Comparison of ENCODE assay signal across 17 mouse cellular contexts in genomic region chr10:99156808-99157207, GRCm38 (mm10). TPM values are rescaled to one million over a fixed set of nuclear protein-coding genes. Genes with fewer than 3 reads are reported as not detected.
DNase-seq lines count a peak whose midpoint lies in the region; ATAC-seq lines count a peak whose summit lies in the region.
"Had no signal": no experiment of that assay in that cellular context is flagged by ENCODE, and none has a peak within 500 bp of the region (broad histone marks: within the 10 kb centered on the region; RNA-seq: fewer than 3 reads in every experiment).

No protein-coding gene starts in this region.

- no peak overlapping the region for H3K9ac ChIP-seq in limb, embryonic 11.5 days (ENCODE audit: low read length)
- H3K9ac ChIP-seq: embryonic facial prominence, embryonic 12.5 days; liver, embryonic 15.5 days had no signal

- H3K27me3 ChIP-seq in limb, embryonic 11.5 days (ENCODE audit: control insufficient read depth, insufficient read depth, low read length), result no peaks in the 10 kb centered on the region
- no peaks in the 10 kb centered on the region for H3K27me3 ChIP-seq in limb, embryonic 10.5 days (ENCODE audit: low read depth, poor library complexity, severe bottlenecking)
- H3K27me3 ChIP-seq: embryonic facial prominence, embryonic 12.5 days; liver, embryonic 15.5 days had no signal

- H3K9me3 ChIP-seq in limb, embryonic 11.5 days (ENCODE audit: control insufficient read depth, low read length), result no peaks in the 10 kb centered on the region
- no peaks in the 10 kb centered on the region for H3K9me3 ChIP-seq in limb, embryonic 10.5 days (replicated peaks)
- H3K9me3 ChIP-seq: embryonic facial prominence, embryonic 12.5 days; liver, embryonic 15.5 days had no signal

- DNase-seq in limb, embryonic 11.5 days (ENCODE audit: low spot score), result peak; percentile 23
- DNase-seq in limb, embryonic 10.5 days (ENCODE audit: low spot score), result no peak
- DNase-seq in A20 (ENCODE audit: low read depth, low spot score) (peak; percentile 10), ES-CJ7 (ENCODE audit: low read depth, low spot score) (peak; percentile 38)
- peak; percentile 36 for DNase-seq in induced T-regulatory cell, adult 2 months (ENCODE audit: low read depth)
- DNase-seq in adrenal gland, adult 2 months, result no peak
- no peak for DNase-seq in adrenal gland, adult (ENCODE audit: inconsistent age in 2 of 2, low spot score in 1 of 2)
- DNase-seq: cerebellum, postnatal 10 days; heart, postnatal 14 days; right cerebral cortex, postnatal 14 days; thymus, postnatal 25 days had no signal

- H3K4me2 ChIP-seq in limb, embryonic 11.5 days (ENCODE audit: low read depth, severe bottlenecking), result no peak overlapping the region
- H3K4me2 ChIP-seq: embryonic facial prominence, embryonic 12.5 days; liver, embryonic 15.5 days had no signal

- no peak overlapping the region for H3K4me3 ChIP-seq in limb, embryonic 11.5 days (ENCODE audit: low read depth, low read length)
- no peak overlapping the region for H3K4me3 ChIP-seq in limb, embryonic 10.5 days
- H3K4me3 ChIP-seq: embryonic facial prominence, embryonic 12.5 days; liver, embryonic 15.5 days had no signal

- 94% methylated on average over 5 of the region's 5 CpGs for WGBS in limb, embryonic 11.5 days
- 96% methylated on average over 5 of the region's 5 CpGs for WGBS in limb, embryonic 10.5 days

- H3K27ac ChIP-seq in limb, embryonic 11.5 days (replicated peaks; ENCODE audit: low read depth, low read length), result no peak overlapping the region
- no peak overlapping the region for H3K27ac ChIP-seq in limb, embryonic 10.5 days
- H3K27ac ChIP-seq: embryonic facial prominence, embryonic 12.5 days; liver, embryonic 15.5 days had no signal

- H3K4me1 ChIP-seq in limb, embryonic 11.5 days (ENCODE audit: control insufficient read depth, insufficient read depth, low read length), result no peaks in the 10 kb centered on the region
- H3K4me1 ChIP-seq in limb, embryonic 10.5 days, result 0 out of 2 replicates have a peak, but pooled peaks cover 4% of the 10 kb centered on the region
- H3K4me1 ChIP-seq: embryonic facial prominence, embryonic 12.5 days had no signal

- ATAC-seq in limb, embryonic 11.5 days (ENCODE audit: insufficient number of reproducible peaks, low FRiP score, low TSS enrichment, low read depth), result no peak

- peaks cover 3% of the 10 kb centered on the region; the same call in 1 of the 2 replicates for H3K36me3 ChIP-seq in limb, embryonic 11.5 days (ENCODE audit: control insufficient read depth, insufficient read depth, low read length)
- peaks cover 37% of the 10 kb centered on the region for H3K36me3 ChIP-seq in limb, embryonic 10.5 days
- H3K36me3 ChIP-seq: liver, embryonic 15.5 days had no signal

RNA-seq across cellular contexts. Expression of gene Phxr2, which starts 30.7 kb away (rescaled TPM):
- polyA plus RNA-seq in limb, embryonic 11.5 days (2014; fragmentation: Nextera tagmentation; extraction: Ambion mirVana), result not detected in 2 replicates
- polyA plus RNA-seq in limb, embryonic 10.5 days (2016; fragmentation: Nextera tagmentation; extraction: Ambion mirVana), result 0.20 TPM in 1 of 2 replicates, not detected in the other
- not detected for total RNA-seq in adrenal gland, adult 2 months (2021)
- polyA plus RNA-seq in adrenal gland, adult 2 months (2012; rRNA removed), result not detected in 2 replicates
- total RNA-seq: adrenal gland, adult 18-20 months; heart, postnatal 14 days; left cerebral cortex, postnatal 25 days; megakaryocyte, adult 5-6 weeks had no signal
- polyA plus RNA-seq: kidney, embryonic 16.5 days; liver, embryonic 15.5 days had no signal

RNA-seq across cellular contexts. Expression of gene Galnt4, which starts 48.8 kb away (rescaled TPM):
- 5.8 and 8.0 TPM in 2 replicates for polyA plus RNA-seq in limb, embryonic 11.5 days (2014; fragmentation: Nextera tagmentation; extraction: Ambion mirVana)
- 5.7 and 6.0 TPM in 2 replicates for polyA plus RNA-seq in limb, embryonic 10.5 days (2016; fragmentation: Nextera tagmentation; extraction: Ambion mirVana)
- total RNA-seq in adrenal gland, adult 2 months (2021), result 1 to 10 TPM; 5.6 to 7.0 TPM
- polyA plus RNA-seq in adrenal gland, adult 2 months (2012; rRNA removed), result 0.35 and 0.83 TPM in 2 replicates

RNA-seq across cellular contexts. Expression of gene Poc1b, which starts 50.0 kb away (rescaled TPM):
- polyA plus RNA-seq in limb, embryonic 11.5 days (2014; fragmentation: Nextera tagmentation; extraction: Ambion mirVana), result 48.3 and 48.4 TPM in 2 replicates
- 39.2 and 39.9 TPM in 2 replicates for polyA plus RNA-seq in limb, embryonic 10.5 days (2016; fragmentation: Nextera tagmentation; extraction: Ambion mirVana)
- 10 to 100 TPM; 13.5 to 17.0 TPM for total RNA-seq in adrenal gland, adult 2 months (2021)
- 3.7 and 3.8 TPM in 2 replicates for polyA plus RNA-seq in adrenal gland, adult 2 months (2012; rRNA removed)

Comparison
In these comparisons a context has a peak if more than half of its experiments do, and no peak if none do; other contexts are left out.
1. DNase-seq: peak in limb, embryonic 11.5 days (single experiment), A20 (single experiment), ES-CJ7 (single experiment) and induced T-regulatory cell, adult 2 months (single experiment); none in limb, embryonic 10.5 days (single experiment), adrenal gland, adult 2 months (single experiment) and adrenal gland, adult (0 of 2).